ENCODE assay signal across 15 mouse cellular contexts in the genomic region with DNA sequence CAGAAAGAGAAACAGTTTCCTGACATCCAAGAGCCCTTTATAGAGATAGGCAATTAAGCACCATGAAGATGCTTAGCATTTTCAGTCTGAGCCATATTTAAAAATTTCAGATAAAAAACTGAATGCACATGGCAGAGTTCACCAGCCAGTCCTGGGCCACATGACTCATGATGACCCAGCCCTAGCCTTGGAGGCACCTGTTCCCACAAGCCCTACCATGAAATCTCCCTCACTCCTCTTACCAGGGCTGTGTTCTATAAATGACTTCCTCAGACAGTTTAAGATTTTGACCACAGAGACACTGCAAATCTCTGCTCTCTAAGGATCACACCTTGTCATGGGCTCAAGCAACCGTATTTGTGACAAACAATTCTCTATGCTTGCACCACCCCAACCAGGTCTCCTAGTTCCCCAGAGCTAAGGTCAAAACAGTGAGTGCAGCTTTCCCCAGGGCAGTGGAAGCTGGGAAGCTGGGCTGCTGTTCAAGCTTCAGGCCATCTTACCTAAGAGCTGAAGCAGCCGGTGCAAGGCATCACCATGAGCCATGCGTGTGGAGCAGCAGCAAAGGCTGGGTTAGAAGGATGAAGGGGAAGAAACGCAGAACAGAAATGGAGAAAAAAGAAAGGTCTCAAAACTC. TPM values are rescaled to one million over a fixed set of nuclear protein-coding genes. Genes with fewer than 3 reads are reported as not detected.
DNase-seq lines count a peak whose midpoint lies in the region; ATAC-seq and TF ChIP-seq lines count a peak whose summit lies in the region.
"Had no signal": no experiment of that assay in that cellular context is flagged by ENCODE, and none has a peak within 500 bp of the region (broad histone marks: within the 10 kb centered on the region; RNA-seq: fewer than 3 reads in every experiment).

No protein-coding gene starts in this region.

- ATAC-seq in kidney, postnatal 0 days (replicated peaks; ENCODE audit: low FRiP score, low read depth), result no peak
- ATAC-seq in forebrain, embryonic 13.5 days, result no peak

- 76% methylated on average over 4 of the region's 4 CpGs for WGBS in kidney, postnatal 0 days
- WGBS in kidney, adult 2 months, result 73% methylated on average over 4 of the region's 4 CpGs
- 93% methylated on average over 4 of the region's 4 CpGs for WGBS in forebrain, embryonic 13.5 days
- WGBS in small intestine, adult 2 months, result 76% methylated on average over 4 of the region's 4 CpGs

- no peak overlapping the region for H3K9ac ChIP-seq in kidney, postnatal 0 days (ENCODE audit: low read depth, low read length)
- no peak overlapping the region for H3K9ac ChIP-seq in forebrain, embryonic 13.5 days
- H3K9ac ChIP-seq: embryonic facial prominence, embryonic 12.5 days; hindbrain, embryonic 15.5 days; limb, embryonic 12.5 days had no signal

- H3K27me3 ChIP-seq in kidney, postnatal 0 days (ENCODE audit: insufficient read depth, low read length), result no peaks in the 10 kb centered on the region
- H3K27me3 ChIP-seq in kidney, adult 2 months (replicated peaks; ENCODE audit: control insufficient read depth, insufficient read depth, low read length), result no peaks in the 10 kb centered on the region
- H3K27me3 ChIP-seq in forebrain, embryonic 13.5 days, result peaks cover 11% of the 10 kb centered on the region; the same call in 1 of the 2 replicates
- no peaks in the 10 kb centered on the region; the same call in 1 of the 2 replicates for H3K27me3 ChIP-seq in small intestine, adult 2 months (ENCODE audit: control insufficient read depth, insufficient read depth, low read length)
- H3K27me3 ChIP-seq: hindbrain, embryonic 15.5 days had no signal

- H3K4me3 ChIP-seq in kidney, postnatal 0 days (replicated peaks; ENCODE audit: low read depth, low read length), result no peak overlapping the region
- H3K4me3 ChIP-seq in kidney, adult 2 months (ENCODE audit: insufficient read depth, low read depth, low read length), result no peak overlapping the region
- H3K4me3 ChIP-seq in forebrain, embryonic 13.5 days, result no peak overlapping the region
- no peak overlapping the region for H3K4me3 ChIP-seq in small intestine, adult 2 months (ENCODE audit: low read depth, low read length)
- H3K4me3 ChIP-seq: embryonic facial prominence, embryonic 12.5 days; hindbrain, embryonic 15.5 days; limb, embryonic 12.5 days had no signal

- peaks cover 20% of the 10 kb centered on the region for H3K4me1 ChIP-seq in kidney, postnatal 0 days (replicated peaks; ENCODE audit: insufficient read depth, low read length)
- peaks cover 9% of the 10 kb centered on the region for H3K4me1 ChIP-seq in kidney, adult 2 months (ENCODE audit: control insufficient read depth, insufficient read depth, low read length)
- H3K4me1 ChIP-seq in forebrain, embryonic 13.5 days, result peaks cover 77% of the 10 kb centered on the region
- H3K4me1 ChIP-seq in small intestine, adult 2 months (ENCODE audit: control insufficient read depth, insufficient read depth, insufficient read length, low read length), result peaks cover 5% of the 10 kb centered on the region

- H3K36me3 ChIP-seq in kidney, postnatal 0 days (ENCODE audit: insufficient read depth, low read length), result no peaks in the 10 kb centered on the region
- H3K36me3 ChIP-seq in kidney, adult 2 months (ENCODE audit: control insufficient read depth, insufficient read depth, low read length), result no peaks in the 10 kb centered on the region
- no peaks in the 10 kb centered on the region for H3K36me3 ChIP-seq in forebrain, embryonic 13.5 days (ENCODE audit: poor library complexity, severe bottlenecking)
- no peaks in the 10 kb centered on the region; the same call in 1 of the 2 replicates for H3K36me3 ChIP-seq in small intestine, adult 2 months (ENCODE audit: control insufficient read depth, insufficient read depth, low read length)
- H3K36me3 ChIP-seq: embryonic facial prominence, embryonic 12.5 days; hindbrain, embryonic 15.5 days; limb, embryonic 12.5 days had no signal

- TF ChIP-seq CTCF in kidney, postnatal 0 days (IDR thresholded peaks at IDR 0.05; ENCODE audit: low read depth), result no peak
- TF ChIP-seq CTCF in kidney, adult 2 months (conservative IDR thresholded peaks at IDR 0.05; ENCODE audit: insufficient read depth, insufficient read length, low read depth, low read length), result no peak
- TF ChIP-seq CTCF in small intestine, adult 2 months (IDR thresholded peaks at IDR 0.05; ENCODE audit: extremely low read depth, insufficient read length, insufficient replicate concordance, low read depth, low read length), result no peak

- peak overlapping the region; percentile 43 for H3K4me2 ChIP-seq in kidney, postnatal 0 days (ENCODE audit: low read length)
- peak overlapping the region; percentile 47; the same call in 1 of the 2 replicates for H3K4me2 ChIP-seq in forebrain, embryonic 13.5 days
- H3K4me2 ChIP-seq: embryonic facial prominence, embryonic 12.5 days; limb, embryonic 12.5 days had no signal

- DNase-seq in adrenal gland, postnatal 10 days, result peak; percentile 34
- DNase-seq in adrenal gland, postnatal 36 days, result no peak
- no peak for DNase-seq in kidney, postnatal 0 days (ENCODE audit: low spot score)
- no peak for DNase-seq in kidney, adult 2 months
- no peak for DNase-seq in spleen, adult 18-20 months
- no peak for DNase-seq in left cerebral cortex, adult 11 months (ENCODE audit: low spot score)
- DNase-seq: cerebellum, adult 9-11 months; gastrocnemius, postnatal 10 days; thymus, adult 18-20 months had no signal

- no peaks in the 10 kb centered on the region for H3K9me3 ChIP-seq in kidney, postnatal 0 days (replicated peaks; ENCODE audit: low read length)
- no peaks in the 10 kb centered on the region for H3K9me3 ChIP-seq in forebrain, embryonic 13.5 days (replicated peaks)
- H3K9me3 ChIP-seq: embryonic facial prominence, embryonic 12.5 days; hindbrain, embryonic 15.5 days; limb, embryonic 12.5 days had no signal

- no peak for TF ChIP-seq POLR2A in kidney, adult 2 months (IDR thresholded peaks at IDR 0.05; ENCODE audit: low read depth, low read length)
- TF ChIP-seq POLR2A in small intestine, adult 2 months (IDR thresholded peaks at IDR 0.05; ENCODE audit: low read depth, low read length), result no peak

- H3K27ac ChIP-seq in kidney, postnatal 0 days, result no peak overlapping the region
- H3K27ac ChIP-seq in kidney, adult 2 months (ENCODE audit: insufficient read depth, low read depth, low read length), result no peak overlapping the region
- peak overlapping the region; percentile 40; the same call in 1 of the 2 replicates for H3K27ac ChIP-seq in forebrain, embryonic 13.5 days
- H3K27ac ChIP-seq in small intestine, adult 2 months (ENCODE audit: insufficient read depth, low read depth, low read length), result peak overlapping the region; percentile 20; the same call in 1 of the 2 replicates
- H3K27ac ChIP-seq: embryonic facial prominence, embryonic 12.5 days; limb, embryonic 12.5 days; macrophage had no signal

RNA-seq across cellular contexts. Expression of a gene that starts 5.3 kb away (rescaled TPM):
- 1 to 10 TPM; 6.1 to 7.3 TPM for total RNA-seq in adrenal gland, postnatal 10 days (2021)
- 1 to 10 TPM; 3.4 to 5.5 TPM for total RNA-seq in adrenal gland, postnatal 36 days (2021)
- 13.3 and 14.4 TPM in 2 replicates for polyA plus RNA-seq in kidney, postnatal 0 days (2015; fragmentation: Nextera tagmentation; extraction: Ambion mirVana)
- polyA plus RNA-seq in kidney, adult 2 months (2012; rRNA removed), result 6.5 and 7.0 TPM in 2 replicates
- polyA plus RNA-seq in forebrain, embryonic 13.5 days (2015; fragmentation: Nextera tagmentation; extraction: Ambion mirVana), result 3.9 TPM in 2 replicates
- polyA plus RNA-seq in small intestine, adult 2 months (2012; rRNA removed), result 26.9 and 51.8 TPM in 2 replicates

Comparison
In these comparisons a context has a peak if more than half of its experiments do, and no peak if none do; other contexts are left out.
1. H3K27ac ChIP-seq: peak in forebrain, embryonic 13.5 days (single experiment) and small intestine, adult 2 months (single experiment); none in kidney, postnatal 0 days (single experiment) and kidney, adult 2 months (single experiment).